Mouse (Mus musculus) heart, postnatal 10 days (tissue): ENCODE measurements at regions not wholly inside any gene's neighbourhood (a gene's known extent, or its start where the extent isn't known, plus 50 kb on each side); places are given as distances from the start of the nearest gene placed in this dataset.

Source experiments
- DNase-seq, 2 experiments: peaks; one replicate each; pipeline ENCODE4 v3.0.0; 2021
- intact Hi-C: fragments of 180-260 bp; cut with DNase I; formaldehyde crosslinking; loops from one replicate; pipeline ENCODE4 v1.15.1; 2025

GRCm38 (mm10) chr4:47846389-47847318 lies 198.3 kb upstream of the Nr4a3 start:
- DNase-seq: no peak
- intact Hi-C loops: no loop called here

GRCm38 (mm10) chr4:47861151-47861550 lies 183.8 kb upstream of the Nr4a3 start:
- no peak for DNase-seq
- intact Hi-C loops: no loop called here

DNA sequence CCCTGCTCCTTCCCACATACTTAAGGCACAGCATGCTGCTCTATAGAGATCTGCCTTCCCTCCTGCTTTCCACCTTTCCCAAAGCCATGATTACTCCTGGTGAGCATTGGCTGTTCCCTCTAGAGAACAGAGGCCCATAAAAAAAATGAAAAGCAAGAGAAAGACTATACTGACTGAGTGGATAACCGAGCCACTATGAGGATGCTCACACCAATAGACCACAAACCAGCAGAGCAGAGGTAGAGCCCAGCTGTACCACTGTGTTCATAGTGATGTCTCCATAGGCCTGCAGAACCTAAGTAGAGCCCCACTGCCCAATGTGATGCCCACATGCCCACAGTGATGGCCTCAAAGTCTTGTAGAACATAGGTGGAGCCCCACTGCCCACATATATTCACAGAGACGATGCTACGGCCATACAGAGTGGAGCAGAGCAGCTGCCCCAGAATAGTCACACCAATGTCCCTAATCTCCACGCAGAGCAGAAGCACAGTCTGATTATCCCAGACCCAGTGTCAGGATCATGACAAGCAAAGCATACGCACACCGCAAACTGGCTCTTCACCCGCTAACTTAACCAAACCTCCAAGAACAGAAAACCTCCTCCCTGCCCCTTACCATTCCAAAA lies 174.8 kb upstream of the Nr4a3 start:
- intact Hi-C loops: no loop called here
- no peak for DNase-seq

DNA sequence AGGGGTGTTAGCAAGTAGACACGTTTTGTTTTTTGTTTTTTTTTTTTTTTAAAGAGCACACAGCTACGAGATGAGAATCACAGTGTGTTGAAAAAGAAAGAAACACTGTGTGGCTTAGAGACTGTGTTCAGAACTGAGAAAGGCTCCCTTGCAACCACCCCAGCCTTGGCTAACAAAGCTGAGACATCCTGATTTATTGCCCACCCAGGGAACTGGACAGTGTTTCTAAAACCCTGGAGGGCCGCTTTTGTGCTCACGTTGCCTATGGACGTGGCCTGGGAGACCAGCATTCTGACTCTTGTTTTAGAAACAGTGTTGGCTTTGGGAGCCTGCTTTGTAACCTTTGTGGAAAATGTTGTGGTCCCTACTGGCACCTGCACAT lies 174.3 kb upstream of the Nr4a3 start:
- intact Hi-C loops: no loop called here
- DNase-seq: no peak

GRCm38 (mm10) chr4:47881560-47881959 lies 163.4 kb upstream of the Nr4a3 start:
- intact Hi-C loops: no loop called here
- no peak for DNase-seq

GRCm38 (mm10) chr4:47882076-47882475 lies 162.9 kb upstream of the Nr4a3 start:
- no peak for DNase-seq
- intact Hi-C loops: no loop called here

DNA sequence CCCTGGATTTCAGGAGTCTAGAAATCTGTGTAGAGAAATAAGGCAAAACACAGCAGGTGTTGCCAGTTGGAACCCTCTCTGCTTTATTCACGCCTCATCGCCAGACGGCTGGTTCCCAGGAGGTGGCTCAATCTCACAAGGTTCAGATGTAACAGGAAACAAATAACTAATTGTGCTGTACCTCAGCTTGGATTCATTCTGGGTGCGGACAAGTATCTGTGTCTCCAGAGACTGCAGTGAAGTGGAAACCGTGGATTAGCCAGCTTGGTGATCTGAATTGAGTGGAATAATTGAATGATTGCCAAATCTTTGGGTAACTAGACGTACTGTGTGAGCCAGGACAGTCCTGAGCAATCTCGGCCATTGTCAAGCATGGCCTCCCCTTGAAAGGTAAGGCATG lies 145.4 kb upstream of the Nr4a3 start:
- intact Hi-C loops: no loop called here
- no peak for DNase-seq

DNA sequence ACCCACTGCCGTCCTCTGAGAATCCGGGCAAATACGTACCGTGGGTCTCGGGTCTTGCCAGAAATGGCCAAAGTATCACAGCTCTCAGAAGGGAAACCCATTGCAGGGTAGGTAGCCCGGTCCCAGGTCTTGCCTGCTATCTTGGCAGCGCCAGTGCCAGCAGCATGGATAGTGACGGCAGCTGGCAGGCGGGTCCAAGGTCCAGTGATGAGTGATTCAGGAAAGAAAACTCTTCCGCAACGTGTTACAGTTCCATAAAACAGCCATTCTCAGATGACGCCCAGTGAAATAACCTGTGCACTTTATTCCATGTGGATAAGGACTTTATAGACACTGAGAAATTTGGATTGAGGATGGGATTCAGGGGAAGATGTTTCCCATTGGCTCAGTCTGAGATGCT lies 142.2 kb upstream of the Nr4a3 start:
- intact Hi-C loops: no loop called here
- no peak for DNase-seq

DNA sequence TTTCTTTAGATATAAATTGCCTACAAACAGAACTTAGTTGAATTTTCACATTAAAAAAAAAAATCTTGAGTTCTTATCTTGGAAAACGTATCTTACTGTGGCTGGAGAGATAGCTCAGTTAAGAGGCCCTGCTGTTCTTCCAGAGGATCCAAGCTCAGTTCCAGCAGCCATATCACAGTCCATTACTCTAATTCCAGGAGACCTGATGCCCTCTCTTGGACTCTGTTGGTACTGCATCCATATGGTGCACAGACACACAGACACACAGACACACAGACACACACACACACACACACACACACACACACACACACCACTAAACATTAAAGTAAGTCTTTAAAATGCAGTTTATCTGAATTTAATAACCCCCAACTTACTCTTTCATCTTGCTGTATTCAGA lies 132.7 kb upstream of the Nr4a3 start:
- peak in 1 of 2 experiments; percentile 6 for DNase-seq
- intact Hi-C loops: no loop called here

GRCm38 (mm10) chr4:47919576-47919975 lies 125.4 kb upstream of the Nr4a3 start:
- intact Hi-C loops: no loop called here
- DNase-seq: no peak

DNA sequence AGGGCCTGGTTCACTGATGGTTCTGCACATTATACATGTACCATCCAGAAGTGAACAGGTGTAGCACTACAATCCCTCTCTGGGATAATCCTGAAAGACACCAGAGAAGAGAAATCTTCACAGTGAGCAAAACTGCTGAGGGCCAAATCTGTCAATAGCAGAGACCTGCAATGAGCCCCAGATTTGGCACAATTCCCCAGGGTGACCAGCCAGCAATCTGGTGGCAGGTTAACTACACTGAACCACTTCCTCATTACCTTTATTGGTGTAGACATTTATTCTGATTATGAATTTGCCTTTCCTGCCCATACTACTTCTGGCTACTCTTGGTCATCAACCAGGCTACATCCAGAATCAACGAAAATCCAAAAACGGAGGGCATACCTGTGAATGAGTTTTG lies 113.5 kb upstream of the Nr4a3 start:
- intact Hi-C loops: no loop called here
- no peak for DNase-seq

DNA sequence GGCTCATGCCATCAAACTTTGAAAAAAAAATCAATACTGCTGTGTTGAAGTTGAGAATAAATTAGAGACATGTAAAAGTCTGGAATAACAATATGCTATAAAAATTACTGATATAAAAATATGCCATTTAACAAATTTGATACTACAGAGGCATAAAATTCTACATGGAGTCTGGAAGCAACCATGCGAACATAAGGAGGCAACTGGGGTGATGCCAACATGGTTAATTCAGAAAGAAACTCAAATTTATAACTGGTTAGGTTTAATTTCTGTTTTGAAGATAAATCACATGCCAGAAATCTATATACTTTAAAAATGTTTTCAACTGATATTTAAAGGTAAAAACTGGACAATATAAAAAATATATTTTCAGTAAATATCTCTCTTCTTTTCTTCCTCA lies 111.4 kb upstream of the Nr4a3 start:
- intact Hi-C loops: no loop called here
- no peak for DNase-seq

- intact Hi-C loops: no loop called here
- DNase-seq: no peak
Observed at GRCm38 (mm10) chr4:47935547-47935946, 109.4 kb upstream of the Nr4a3 start.

DNA sequence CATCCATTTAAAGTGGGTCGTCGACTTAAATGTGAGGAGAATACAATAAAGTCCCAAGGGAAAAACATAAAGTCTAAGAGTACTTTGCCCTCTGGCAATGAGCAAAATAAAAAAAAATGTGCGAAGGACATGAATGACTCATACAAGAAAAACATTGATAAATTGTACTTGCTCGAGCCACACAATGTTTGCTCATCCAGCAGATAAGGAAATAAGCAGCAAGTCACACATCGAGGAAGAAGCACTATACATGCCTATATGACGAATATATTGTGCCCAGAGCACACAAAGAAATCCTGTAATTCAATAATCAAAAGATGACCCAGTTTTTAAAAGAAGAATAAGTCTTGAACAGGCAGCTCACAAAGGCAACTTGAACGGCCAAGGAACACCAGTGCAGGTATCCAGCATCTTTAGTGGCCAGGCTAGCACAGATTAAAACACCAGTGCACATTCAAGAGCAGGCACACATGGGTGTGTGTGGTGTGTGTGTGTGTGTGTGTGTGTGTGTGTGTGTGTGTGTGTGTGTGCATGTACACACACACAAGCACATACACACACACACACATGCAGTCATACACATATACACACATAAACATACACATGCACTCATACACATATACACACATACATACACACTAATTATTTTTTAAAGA lies 108.4 kb upstream of the Nr4a3 start:
- intact Hi-C loops: no loop called here
- DNase-seq: no peak

DNA sequence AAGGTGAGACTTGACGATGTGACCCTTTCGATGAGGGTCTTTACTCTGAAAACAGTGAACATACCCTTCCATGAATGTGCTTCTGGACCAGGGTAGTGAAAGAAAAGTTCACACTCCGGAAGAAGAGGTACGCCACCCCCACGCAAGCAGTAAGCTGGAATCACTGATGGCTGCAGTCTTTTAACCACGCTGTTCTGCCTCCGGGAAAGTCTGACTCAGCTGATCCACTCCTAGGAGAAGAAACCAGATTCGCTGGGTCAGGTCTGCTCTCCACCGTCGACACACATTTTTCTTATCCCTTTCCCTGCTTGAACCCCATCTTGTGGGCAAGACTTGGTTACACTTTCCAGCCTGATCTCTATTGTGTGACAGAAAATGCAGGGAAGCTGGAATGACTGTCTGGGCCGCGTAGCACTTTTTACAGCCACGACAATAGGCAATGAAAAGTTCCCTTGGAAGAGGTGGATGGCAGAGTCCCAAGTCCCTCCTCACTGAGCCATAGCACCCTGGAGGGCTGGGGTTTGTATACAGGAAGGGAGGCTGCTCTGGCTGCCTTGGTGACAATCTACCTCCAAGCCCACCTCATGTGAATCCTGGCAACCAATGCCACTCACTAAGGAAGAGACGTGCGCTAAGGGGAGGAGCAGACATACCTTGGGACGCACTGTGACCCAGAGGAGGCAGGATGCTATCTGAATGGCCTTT lies 96.9 kb upstream of the Nr4a3 start:
- intact Hi-C loops: loop anchor here (2.0 kb wide), 1 partner anchor 95 kb away; no protein-coding TSS in a partner anchor
- peak; percentile 60 to 67 for DNase-seq

- intact Hi-C loops: loop anchor here (2.0 kb wide), 1 partner anchor 94 kb away; no protein-coding TSS in a partner anchor
- DNase-seq: peak; percentile 13 to 16
Observed at GRCm38 (mm10) chr4:47948789-47949188, 96.2 kb upstream of the Nr4a3 start.

DNA sequence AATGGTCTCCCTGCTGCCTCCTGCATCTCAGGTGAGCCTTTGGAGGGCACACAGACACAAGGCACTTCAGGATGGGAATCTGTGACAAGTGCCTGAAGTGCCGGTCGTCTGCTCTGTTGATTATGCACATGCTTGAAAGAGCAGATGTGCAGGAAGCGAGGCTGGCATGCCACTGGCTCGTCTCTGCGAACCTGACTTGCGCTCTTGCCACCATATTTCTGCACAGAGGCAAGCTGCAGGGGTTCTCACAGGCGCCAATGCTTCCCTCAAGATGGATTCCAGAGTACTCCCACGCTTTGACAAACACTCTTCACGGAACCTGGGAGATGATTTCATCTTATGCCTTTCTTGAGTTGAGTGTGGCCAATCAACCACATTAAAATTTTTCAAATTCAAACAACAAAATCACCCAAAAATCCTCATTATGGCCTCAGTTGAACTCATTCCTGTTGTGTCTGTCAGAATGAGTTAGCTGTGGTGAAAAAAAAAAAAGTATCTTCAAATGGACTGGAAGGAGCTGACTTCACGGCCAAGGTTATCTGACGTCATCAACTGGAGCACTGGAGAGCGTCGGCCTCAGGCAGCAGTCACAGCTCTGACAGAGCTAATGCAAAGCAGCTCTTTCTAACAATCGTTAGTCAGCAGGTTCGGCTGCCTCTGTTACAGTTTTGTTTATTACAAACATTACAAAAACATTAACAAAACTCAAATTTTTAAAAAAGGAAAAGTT lies 90.2 kb upstream of the Nr4a3 start:
- intact Hi-C loops: no loop called here
- no peak for DNase-seq

DNA sequence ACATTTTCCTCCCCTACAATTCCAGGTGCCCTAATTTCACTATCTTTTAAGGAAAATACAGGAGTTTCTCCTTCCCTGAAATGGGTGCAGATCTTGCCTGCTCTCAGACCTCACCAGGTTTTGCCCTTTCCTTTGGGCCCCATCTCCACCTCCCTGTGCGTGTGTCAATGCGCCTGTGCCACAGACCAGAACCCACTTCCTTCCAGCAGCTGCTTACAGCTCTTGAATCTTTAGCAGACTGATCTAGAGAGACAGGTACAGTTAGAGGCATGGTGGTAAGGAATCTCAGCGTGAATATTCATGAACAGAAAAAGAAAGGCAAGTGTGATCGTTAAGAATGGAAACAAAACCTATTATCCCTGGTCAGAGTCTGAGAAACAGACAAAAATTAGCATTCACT lies 80.3 kb upstream of the Nr4a3 start:
- DNase-seq: no peak

DNA sequence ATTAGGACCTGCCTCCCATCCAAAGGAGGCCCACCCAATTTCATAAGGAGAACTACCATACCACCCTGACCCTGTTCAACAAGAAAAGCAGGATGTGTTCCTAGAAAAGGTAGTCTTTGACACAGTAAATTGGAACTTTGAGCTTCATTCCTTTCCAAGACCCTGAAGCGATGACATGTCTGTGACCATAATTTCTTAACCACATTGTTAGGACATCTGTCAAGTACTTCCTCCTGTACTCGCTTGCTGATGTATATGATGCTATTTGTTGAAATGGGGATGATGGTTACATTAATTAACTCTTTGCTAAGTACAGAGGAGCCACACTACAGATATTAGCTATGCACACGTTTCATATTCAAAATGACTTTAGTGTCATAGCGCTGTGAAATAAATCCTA lies 73.1 kb upstream of the Nr4a3 start:
- intact Hi-C loops: no loop called here
- DNase-seq: no peak

More for the DNA sequence above, 80.3 kb upstream of the Nr4a3 start:
- intact Hi-C loops: no loop called here

- DNase-seq: peak; percentile 73 to 76
- intact Hi-C loops: no loop called here
Observed at GRCm38 (mm10) chr4:47979579-47980313, 65.2 kb upstream of the Nr4a3 start.
